Mouse (Mus musculus) ovary, adult 18-20 months (tissue): ENCODE measurements around the gene Proz.
A peak's percentile ranks its signal among the peaks of the same experiment; 100 is the strongest.

Experiments used
- DNase-seq: peaks from one replicate; pipeline ENCODE4 v3.0.0; 2022; ENCODE audit warnings: low spot score, mixed read lengths

Proz gene

DNA sequence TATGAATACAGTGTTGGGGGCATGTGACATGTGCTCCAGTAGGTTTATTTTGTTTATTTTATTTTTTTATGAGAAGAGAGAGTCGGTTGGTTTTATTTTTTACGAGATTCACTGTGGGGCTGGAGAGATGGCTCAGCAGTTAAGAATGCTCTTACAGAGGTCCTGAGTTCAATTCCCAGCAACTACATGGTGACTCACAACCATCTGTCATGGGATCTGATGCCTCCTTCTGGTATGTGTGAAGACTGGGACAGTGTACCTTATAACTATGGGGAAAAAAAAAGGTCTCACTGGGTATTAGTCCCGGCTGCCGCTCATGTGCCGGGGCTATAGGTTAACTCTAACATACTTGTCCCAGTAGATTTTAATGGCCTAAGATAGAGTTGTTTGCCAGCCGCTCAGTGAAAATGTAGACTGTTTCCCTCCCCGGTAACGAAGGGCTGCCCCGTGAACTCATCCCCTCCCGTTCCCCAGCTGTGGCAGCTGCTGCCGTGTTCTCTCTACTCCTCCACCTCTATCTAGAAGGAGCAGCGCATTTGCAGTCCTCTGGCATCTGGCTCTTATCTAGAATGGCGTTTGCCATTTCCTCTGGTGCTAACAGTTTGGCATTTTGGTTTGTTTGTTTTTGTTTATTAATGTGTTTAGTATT is 47.4 kb downstream of the Proz start:
- DNase-seq = no peak

DNA sequence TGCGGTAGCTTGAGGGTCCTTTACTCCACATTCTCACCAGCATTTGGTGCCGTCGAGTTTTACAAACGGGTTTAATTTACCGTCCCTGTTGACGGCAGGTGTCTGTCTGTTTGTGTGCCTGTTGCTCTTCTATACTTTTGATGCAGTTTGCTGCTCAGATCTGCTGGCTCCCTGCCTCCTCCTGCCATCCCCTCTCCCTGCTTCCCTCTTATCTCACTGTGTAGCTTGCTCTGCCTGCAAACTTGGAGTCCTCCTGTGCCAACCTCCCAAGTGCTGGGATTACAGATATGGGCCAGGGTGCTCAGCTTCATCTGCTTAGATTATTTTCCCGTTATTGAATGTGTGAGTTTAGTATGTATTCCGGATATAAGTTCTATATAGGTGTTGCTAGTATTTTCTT is 48.3 kb downstream of the Proz start:
- peak; percentile 21 for DNase-seq

- DNase-seq = peak; percentile 45
Measured at GRCm38 (mm10) chr8:13109416-13109960, 48.8 kb downstream of the Proz start.

GRCm38 (mm10) chr8:13111917-13112316 is 51.2 kb downstream of the Proz start:
- DNase-seq = no peak

DNA sequence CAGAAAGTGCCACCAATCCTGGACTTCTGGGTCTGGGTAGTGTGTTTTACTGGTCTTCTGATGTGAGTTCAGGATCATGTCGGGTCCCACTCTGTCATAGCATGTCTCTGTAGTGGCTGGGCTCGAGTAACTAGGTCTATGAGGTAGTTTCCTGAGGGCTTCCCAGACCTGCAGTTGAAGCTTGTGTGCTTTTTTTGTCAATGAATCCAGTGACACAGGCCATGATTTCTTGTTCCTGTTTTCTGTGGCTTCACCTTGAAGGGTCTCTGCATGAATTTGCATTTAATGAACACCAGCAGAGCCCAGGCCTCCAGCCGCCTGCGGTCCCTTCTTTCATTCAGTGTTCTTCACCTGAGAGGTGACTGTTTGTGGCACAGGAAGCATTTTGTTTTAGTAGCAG is 52.5 kb downstream of the Proz start:
- no peak for DNase-seq

DNA sequence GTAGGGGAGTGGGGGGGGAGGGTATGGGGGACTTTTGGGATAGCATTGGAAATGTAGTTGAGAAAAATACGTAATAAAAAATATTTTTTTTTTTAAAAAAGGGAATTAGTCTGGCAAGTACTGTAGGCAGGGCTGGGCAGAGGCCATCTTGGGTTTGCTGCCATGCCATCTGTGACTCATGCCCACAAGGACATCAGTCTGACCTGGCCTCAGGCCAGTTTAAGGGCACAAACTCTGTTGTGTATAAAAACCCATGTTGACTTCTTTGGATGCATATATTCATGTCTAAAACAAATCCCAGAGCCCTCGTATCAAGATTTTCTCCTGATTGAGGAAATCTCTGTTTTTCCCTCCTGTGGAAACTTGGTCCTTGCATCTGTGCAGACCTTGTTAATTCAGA is 56.4 kb downstream of the Proz start:
- peak; percentile 40 for DNase-seq

DNA sequence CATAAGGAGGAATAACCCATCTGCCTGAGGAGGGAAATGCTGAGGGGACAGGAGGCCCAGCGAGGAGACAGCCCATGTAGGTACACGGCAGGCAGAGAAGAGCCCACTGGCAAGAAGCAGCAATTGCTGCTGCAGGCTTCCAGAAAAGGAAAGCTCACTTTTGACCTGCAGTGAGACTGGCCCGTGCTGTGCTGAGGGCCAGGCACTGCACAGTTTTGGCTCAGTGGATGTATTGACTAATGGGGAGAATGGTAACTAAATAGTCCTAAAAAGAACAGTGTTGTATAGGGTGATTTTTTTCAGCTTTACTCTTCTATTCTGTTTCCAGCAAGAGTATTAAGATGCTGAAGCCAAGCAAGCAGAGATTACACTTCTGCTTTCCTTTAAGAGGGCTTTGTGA is 57.8 kb downstream of the Proz start:
- DNase-seq = no peak

GRCm38 (mm10) chr8:13120882-13121665 is 60.4 kb downstream of the Proz start:
- no peak for DNase-seq

GRCm38 (mm10) chr8:13122887-13123421 is 62.2 kb downstream of the Proz start:
- no peak for DNase-seq

GRCm38 (mm10) chr8:13124897-13125296 is 64.2 kb downstream of the Proz start:
- no peak for DNase-seq
